Mouse (Mus musculus) neural tube, embryonic 10.5 days (tissue): ENCODE measurements around the gene Sugp2.
A peak's percentile ranks its signal among the peaks of the same experiment; 100 is the strongest.
"Not testable (repeated sequence)": the region's sequence is repeated elsewhere in the genome, so short reads cannot be mapped to it uniquely, and the experiment has no call there.

Experiments used
- DNase-seq: peaks from one replicate; pipeline ENCODE4 v3.0.0-alpha.2; 2017; ENCODE audit warnings: low spot score; ENCODE audit errors: extremely low spot score

The Sugp2 gene

DNA sequence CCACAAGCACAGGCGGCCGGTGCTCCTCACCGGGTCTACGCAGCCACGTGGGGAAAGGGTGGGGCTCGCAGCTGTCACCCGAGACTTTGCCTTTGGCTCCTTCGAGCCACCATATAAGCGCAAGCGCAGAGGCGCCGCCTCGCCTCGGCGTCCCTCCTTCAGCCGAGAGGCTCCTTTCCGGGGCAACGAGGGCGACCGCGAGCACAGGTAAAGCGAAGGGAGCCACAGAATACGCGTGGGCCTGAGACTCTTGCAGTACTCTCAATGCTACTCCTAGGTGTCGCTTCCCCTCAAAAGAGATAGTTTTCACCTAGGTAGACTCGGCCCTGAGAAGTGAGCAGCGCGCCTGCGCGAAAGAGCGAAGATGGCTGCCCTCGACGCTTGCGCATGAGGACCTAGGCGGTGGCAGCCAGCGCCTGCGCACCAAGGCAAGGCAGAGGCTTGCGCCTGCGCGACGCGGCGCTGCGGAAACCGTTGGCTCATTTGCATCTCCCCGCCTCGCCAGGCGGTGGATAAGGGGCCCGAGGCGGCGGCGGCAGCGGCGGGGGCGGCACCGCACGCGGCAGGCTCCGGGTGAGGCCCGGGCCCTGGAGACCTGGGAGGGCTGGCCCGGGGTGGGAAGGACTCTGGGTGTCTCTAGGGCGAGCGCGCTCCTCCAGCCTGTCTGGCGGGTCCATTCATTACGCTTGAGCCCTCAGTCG lies at the start of gene Sugp2, which contains the start of gene Armc6:
TSS of gene Sugp2 (plus strand) at position 147 of the 701 bp plus-strand sequence.
TSS of gene Armc6 (minus strand) at position 387 of the 701 bp plus-strand sequence.
- peak; percentile 95 for DNase-seq

DNA sequence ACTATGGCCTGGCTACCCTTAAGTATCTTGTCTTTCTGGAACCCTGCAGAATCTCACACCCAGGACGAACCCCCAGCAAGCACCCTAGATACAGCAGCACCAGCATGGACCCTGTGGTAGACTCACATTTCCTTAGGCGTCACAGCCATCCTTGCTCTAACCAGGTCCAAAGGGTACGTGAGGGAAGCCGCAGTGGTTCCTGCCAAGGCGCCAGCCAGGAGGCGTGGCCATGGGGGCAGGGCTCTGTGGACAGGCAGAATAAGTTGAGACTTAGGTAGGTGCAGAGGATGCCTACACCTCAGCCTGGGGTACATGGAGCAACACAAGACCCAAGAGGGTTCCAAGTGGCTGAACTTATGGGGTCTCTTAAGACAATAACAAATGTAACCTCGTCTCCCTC lies 45.3 kb upstream of the Sugp2 start:
- no peak for DNase-seq

DNA sequence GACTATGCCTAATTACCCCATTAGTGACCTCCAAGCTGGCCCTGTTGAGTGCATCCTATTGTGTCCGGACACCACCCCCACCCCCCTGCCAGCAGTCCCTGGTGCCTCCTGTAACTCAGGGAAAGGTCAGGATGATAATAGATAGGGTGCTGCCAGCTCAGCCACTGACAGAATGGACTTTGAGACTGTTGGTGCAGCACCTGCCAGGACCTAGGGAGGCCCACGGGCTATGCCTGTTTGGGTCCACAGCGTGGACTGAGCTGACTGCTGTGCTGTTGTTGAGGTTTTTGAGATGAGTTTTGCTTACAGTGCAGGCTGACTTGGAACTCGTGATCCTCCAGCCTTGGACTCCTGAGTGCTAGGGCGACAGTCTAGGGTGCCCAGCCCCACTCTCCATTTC lies 40.8 kb upstream of the Sugp2 start:
- no peak for DNase-seq

DNA sequence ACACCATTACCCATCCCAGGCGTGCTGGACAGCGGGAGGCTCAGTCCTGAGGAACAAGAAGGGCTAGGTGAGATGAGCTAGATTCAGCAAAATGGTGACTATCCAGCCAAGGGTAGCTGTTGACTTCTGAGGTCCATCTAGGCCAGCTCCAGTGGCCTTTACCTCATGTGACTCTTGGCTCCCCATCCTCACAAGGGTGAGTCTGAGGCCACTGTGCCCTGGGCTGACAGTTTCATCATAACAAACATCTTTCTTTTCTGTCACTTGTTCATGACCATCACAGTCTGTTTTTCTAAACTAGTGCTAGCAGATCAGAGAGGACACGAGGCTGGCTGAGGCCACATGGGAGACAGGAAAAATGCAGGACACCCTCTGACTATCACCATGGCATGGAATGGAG lies 39.8 kb upstream of the Sugp2 start:
- no peak for DNase-seq

DNA sequence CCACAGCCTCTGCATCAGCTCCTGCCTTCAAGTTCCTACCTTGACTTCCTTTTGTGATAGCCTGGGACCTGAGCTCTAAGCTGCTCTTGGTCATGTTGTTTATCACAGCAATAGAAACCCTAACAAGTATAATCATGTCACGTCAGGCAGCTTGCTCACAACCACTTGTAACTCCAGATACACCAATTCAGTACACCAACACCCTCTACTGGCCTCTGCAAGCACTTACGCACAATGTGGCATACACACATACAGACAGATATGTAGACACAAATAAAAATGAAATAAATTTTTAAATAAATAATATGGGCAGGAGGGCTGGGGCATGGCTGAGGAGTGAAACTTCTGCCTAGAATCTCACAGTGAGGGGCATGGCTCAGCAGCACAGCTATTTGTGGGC lies 38.3 kb upstream of the Sugp2 start:
- DNase-seq: no peak

DNA sequence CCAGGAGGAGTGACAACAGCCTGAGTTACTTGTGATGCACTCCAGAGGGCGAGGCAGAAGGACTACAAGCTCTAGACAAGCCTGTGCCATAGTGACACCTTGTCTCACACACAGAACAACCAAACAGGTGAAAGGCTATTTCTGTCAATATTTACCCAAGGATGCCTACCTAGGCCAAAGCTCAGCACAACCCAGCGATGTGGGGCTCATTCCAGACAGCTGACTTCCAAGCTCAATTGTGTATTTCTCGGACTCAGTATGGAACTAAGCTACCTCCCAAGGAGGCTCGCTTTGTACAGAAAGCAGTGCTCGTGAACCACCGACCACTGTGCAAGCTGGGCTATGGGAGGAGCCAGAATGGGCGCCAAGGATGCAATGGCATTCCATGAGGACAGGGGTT lies 36.4 kb upstream of the Sugp2 start:
- DNase-seq: no peak

DNA sequence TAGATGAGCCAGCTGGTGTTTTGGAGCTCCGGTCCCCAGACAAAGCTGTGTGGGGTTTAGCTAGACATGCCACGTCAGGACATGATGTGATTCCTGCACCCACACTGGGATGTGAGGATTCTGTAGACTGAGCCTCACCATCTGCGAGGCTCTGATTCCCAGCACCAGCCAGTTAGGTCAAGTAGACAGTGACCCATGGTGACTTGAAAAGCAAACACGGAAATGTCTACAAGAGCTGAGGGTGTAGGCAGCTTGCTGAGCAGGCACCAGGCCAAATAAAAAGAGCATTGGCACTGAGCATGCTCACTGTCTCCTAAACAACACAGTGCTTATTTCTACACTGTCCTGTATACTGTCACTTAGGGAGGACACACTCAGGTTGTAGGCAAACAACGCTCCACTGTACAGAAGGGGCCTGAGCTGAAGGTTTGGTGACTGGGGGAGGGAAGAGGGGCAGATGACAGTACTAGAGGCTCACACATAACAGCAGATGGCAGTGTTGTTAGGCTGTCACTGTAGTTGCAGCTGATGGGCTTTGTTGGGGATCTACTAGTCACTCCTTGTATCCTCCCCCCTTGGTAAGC lies 33.8 kb upstream of the Sugp2 start:
- no peak for DNase-seq

DNA sequence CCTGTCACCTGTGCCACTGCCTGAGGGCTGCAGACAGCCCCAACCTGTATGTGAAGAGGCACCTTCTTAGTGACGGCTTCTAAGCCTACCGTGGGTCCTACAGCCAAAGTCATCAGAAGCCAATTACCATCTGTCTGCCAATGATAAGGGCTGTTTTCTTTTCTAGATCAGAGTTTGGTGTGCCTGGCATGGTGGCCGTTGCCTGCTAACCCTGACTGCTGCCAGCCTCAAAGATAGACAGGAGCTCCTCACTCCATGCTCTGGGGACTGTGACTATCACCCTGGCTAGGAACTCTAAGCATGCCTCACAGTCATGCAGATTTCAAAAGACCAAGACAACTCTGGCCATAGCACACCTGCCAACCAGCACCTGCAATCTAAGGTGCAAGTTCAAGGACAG lies 32.6 kb upstream of the Sugp2 start:
- no peak for DNase-seq

DNA sequence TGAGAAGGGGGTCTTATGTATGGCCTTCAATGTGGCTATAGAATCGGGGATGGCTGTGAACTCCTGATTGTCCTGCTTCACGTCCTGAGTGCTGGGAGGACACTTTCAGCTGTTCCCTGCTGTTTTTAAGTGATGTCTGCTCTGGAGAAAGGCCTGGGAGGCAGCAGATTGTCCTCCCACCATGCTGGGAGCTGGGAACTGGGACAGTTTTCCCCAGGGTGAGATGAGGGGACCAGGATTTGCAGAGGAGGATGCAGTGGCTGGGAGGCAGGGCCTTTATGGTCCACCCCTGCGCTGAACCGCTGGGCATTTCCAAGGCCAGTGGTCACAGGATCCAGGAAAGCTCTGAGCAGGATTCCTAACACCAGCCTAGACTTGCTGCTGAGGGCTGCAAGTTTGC lies 31.0 kb upstream of the Sugp2 start:
- DNase-seq: no peak

DNA sequence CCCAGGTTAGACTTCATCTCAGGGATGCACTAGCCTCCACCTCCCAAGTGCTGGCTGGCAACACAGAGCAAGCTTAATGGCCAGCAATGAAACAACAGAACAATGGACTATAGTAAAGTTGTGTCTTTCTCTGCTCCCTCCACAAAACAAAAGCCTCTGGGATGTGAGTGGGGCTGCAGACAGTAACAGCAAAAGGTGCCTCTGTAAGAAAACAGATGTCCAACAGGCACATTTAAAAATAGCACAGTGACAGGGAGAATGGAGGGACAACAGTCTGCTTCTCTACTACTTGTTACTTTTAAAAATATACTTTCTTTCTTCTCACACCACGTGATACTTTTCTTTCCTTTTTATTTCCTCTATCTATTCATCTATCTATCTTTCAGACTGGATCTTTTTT lies 29.3 kb upstream of the Sugp2 start:
- DNase-seq: no peak

DNA sequence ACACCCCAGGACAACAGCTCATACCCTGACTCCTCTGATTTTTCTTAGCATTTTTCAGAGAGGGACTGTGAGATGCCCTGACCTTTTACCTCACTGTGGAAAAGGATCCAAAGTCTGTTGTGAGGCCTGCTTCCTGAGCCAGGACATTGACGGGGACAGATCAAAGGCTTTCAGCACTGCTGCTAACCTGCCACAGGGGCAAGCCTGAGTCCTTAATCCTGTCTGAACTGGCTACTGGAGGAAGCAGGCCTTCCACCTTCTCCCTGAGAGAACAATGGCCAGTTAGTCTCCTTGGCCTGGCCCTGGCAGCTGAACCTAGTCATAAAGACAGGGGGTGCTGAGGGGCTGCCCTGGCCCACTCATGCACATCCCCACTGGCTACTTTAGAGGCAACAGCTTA lies 25.9 kb upstream of the Sugp2 start:
- no peak for DNase-seq

DNA sequence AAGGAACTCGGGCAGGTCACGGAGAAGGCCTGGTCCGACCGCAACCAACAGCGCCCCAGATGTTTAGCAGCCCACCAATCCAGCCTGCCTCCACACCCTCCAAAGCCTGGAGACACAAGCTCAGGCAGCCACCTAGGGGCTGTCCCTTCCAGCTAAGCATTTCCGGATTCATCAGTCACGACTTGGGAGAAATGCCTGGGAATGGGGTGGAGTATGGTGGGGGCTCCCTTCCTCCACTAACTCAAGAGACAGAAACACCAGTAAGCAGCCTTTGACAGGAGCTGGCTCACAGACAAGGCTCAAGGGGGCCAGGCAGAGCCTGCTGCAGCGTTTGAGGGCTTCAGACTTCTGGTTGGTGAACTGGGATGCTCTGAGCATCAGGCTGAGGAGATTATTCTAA lies 23.5 kb upstream of the Sugp2 start:
- no peak for DNase-seq

DNA sequence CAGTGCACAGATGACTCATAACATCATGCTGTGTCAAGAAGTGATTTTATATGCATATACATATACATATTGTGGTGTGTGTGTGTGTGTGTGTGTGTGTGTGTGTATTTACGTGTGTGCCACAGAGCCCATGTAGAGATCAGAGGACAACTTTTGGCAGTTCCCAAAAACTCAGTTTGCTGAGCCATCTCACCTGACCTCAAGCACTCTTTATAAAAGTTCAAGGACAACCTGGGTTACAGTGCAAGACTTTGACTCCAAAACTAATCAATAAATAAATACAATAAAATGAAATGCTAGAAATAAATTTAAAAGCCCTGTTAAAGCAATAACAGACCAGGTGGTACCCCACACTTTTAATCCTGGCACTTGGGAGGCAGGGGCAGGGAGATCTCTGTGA lies 22.8 kb upstream of the Sugp2 start:
- DNase-seq: no peak

DNA sequence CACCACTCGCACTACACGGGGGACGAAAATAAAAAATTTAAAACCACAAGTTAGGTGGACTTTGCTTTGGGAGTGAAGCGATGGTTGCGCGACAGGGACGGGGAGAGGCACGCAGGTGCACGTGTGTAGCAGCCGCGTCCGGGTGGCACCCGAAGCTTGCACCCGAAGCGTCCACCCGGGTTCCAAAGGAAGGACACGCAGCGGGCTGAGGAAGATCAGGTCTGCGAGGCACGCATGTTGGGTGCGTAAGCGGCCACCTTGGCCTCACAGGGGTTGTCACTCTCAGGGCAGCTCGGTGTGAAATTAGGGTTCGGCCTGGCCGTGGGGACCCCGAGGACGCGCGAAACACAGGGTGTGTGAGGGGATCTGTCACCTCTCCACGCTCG lies 22.3 kb upstream of the Sugp2 start:
- no peak for DNase-seq

DNA sequence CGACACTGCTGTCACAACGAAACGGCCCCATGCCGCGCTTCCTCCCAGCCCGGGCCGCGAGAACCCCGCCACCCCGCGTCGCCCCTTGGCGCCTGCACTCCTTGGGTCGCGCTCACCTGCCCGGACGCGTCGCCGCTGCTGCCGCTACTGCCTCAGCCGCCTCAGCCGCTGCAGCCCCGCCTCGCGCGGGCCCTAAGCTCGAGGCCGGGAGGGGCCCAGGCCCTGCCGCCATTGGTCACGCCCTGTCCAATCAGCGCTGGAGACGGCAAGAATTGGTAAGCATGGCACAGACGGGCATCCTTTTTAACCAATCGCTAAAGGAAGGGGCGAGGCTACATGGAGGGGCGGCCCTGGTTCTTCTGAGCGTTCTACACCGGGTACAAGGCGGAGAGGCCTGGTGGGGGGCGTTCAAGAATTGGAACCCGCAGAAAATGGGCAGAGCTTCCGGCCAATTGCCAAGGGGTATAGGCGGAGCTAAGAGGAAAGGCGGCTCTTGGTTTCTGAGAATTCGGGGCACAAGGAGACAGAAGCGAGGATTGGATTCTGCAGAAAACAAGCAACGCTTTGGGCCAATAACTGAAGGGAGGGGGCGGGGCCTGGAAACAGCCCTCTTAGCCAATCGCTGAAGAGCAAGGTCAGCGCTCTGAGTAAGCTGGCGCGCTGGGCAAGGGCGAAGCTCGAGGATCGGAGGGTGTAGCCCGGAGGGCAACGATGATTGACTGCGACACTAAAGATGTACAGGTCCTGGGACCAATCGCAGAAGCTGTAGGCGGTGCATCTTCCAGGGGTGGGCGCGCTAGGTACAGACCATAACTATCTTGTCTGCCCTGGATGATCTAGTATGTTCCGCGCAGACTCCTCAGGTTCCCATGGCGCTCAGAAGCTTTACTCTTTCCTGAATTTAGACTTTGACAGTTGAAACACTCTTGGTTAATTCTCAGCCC lies 21.6 kb upstream of the Sugp2 start, which contains the start of gene Slc25a42:
TSS of gene Slc25a42 (minus strand) at position 194 of the 944 bp plus-strand sequence.
- DNase-seq: peak; percentile 94

DNA sequence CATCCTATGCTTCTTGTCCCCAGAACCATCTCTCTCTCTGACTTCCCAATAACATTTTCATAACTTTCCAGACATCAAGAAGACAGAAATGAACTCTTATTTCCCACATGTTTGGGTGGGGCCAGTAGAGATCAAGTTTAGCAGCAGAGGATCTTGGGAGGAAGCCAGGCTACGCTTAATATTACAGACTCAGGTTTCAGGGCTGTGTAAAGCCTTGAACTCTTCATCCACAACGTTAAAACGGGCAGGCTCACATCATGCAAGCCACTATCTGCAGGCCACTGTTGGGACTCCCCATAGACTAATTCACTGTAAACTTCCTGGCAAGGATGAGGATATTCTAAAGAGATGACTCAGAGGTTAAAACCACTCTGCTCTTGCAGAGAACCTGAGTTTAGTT lies 19.6 kb upstream of the Sugp2 start:
- no peak for DNase-seq

DNA sequence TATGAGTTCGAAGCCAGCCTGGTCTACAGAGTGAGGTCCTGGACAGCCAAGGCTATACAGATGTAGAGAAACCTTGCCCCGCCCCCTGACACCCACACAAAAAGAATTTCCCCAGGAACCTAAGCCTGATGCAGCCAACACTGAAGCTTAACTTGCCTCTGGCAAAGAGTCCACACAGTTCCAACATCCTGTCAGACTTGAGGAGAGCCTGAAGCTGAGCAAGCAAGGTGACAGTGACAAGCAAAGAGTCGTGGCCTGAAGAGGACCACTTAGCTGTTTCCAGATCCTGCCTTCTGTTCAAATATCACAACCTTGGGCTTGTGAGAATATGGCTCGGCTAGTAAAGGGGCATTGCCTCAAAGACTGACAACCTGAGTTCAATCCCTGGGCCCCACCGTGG lies 18.9 kb upstream of the Sugp2 start:
- no peak for DNase-seq

DNA sequence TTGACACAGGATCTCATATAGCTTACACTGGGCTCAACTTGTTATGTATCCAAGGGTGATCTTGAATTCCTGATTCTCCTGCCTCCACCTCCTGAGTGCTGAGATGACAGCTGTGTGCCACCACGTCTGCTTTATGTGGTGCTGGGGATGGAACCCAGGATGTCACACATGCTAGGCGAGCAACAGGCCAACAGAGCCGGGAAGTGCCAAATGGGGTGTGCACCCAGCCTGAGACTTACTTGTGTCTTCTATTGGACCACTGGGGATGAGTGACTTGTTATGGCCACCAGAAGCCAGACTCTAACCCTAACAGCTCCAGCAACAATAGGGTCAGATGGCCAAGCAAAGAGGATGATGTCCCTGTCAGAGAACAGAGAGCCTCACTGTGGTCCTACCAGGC lies 17.9 kb upstream of the Sugp2 start:
- DNase-seq: not testable (repeated sequence)

DNA sequence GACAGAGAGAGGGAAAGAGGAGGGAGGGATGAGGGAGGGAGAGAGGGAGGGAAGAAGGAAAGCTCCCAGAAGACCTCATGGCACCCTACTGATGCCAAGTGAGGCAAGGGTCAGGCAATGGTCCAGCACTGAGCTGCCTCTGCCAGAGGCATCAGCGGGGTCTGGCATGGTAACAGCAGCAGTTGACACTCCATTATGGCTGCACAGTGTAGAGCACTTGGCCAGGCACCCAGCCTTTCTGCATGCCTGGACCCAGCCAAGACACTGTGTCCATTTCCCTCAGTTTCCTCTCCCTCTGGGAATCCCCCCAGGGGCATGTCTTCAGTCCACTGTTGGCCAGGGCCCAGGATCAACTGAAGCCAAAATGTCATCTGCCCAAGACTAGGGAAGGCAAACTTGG lies 17.5 kb upstream of the Sugp2 start:
- DNase-seq: no peak

DNA sequence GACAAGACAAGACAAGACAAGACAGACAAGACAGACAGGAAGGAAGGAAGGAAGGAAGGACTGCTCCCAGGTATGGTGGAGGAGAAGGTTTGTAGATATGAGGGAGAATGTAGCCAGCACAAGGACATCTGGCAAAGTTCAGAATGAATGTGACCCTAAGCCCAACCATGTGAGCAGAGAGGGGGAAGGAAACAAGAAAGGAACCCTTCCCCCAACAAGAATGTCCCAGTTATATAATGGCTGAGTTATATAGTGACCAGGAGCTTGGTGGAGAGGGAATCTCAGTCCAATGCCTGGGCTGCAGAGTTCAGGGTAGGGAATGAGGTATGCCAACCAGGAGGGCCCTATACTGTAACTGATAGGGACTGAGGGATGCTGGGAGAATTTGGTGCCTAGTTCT lies 16.6 kb upstream of the Sugp2 start:
- no peak for DNase-seq

DNA sequence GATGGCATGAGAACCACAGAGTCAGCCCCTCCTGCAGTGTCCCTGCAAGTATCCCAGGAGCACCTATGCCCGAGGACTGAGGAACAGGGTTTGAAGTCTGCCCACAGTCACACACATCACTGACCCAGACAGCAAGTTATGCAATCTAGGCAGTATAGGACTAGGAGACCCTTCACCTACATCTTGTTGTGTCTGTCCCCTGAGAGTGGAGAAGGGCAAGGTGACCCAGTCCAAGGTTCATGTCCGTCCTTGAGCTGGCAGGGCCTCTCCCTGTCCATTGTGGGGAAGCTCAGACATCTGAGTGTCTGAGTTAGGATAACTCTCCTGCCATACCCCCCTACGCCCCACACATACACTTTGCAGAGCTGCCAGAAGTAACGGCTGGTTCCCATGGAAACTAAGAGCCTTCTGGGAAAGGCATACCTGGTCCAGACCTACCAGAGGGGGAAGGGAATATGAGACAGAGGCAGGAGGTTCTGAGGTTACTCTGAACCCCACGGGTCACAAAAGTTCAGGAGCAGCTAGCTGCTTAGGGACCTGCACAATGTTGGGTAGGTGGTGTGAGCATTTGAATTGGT lies 14.8 kb upstream of the Sugp2 start:
- DNase-seq: no peak
